Mouse (Mus musculus) ES-E14 (cell line): ENCODE measurements around the gene Ubtd2. TPM values are rescaled to one million over a fixed set of nuclear protein-coding genes. Genes with fewer than 3 reads are reported as not detected.

Experiments
- DNase-seq: peaks from one replicate; pipeline ENCODE4 v3.0.0-alpha.2; 2013; ENCODE audit warnings: low read depth, low spot score
- H3K27ac ChIP-seq: 2 replicates; pipeline ENCODE4 v1.5.1; 2012; ENCODE audit warnings: low read depth, mild to moderate bottlenecking, low read length, moderate library complexity, mixed read lengths; ENCODE audit not compliant: poor library complexity, insufficient read depth, severe bottlenecking
- H3K36me3 ChIP-seq: 2 replicates; pipeline ENCODE4 v1.6.1; 2012; ENCODE audit warnings: mild to moderate bottlenecking, low read length, moderate library complexity, mixed read lengths; ENCODE audit not compliant: control insufficient read depth, poor library complexity, insufficient read depth, severe bottlenecking
- H3K4me1 ChIP-seq, 2 experiments: fragments of 150-350 bp in 1 of 2; sonication (generic) in 1 of 2; 2 replicates each; pipeline ENCODE4 v1.6.1; 2012; ENCODE audit warnings: low read length in 2 of 2, mild to moderate bottlenecking in 1 of 2, mixed read lengths in 1 of 2; ENCODE audit not compliant: control insufficient read depth in 2 of 2, insufficient read depth in 2 of 2, poor library complexity in 1 of 2
- H3K4me3 ChIP-seq, 2 experiments: fragments of 150-350 bp in 1 of 2; sonication (generic) in 1 of 2; 2 replicates each; pipeline ENCODE4 v1.5.1; 2012; ENCODE audit warnings: low read length in 2 of 2, low read depth in 1 of 2, mild to moderate bottlenecking in 1 of 2, mixed read lengths in 1 of 2; ENCODE audit not compliant: insufficient read depth in 1 of 2, poor library complexity in 1 of 2, severe bottlenecking in 1 of 2
- H3K9ac ChIP-seq: 2 replicates; pipeline ENCODE4 v1.6.1; 2012; ENCODE audit warnings: low read depth, mild to moderate bottlenecking, low read length, mixed read lengths; ENCODE audit not compliant: poor library complexity, insufficient read depth, severe bottlenecking
- H3K9me3 ChIP-seq: fragments of 150-350 bp; sonication (generic); 2 replicates; pipeline ENCODE4 v1.6.1; 2012; ENCODE audit warnings: low read depth, mild to moderate bottlenecking, low read length; ENCODE audit not compliant: control insufficient read depth, insufficient read depth
- CHD2 ChIP-seq: IDR thresholded peaks from 2 replicates; pipeline ENCODE4 v1.6.1; 2014; ENCODE audit warnings: mild to moderate bottlenecking, low read depth, low read length, inconsistent platforms
- HCFC1 ChIP-seq: IDR thresholded peaks from 2 replicates; pipeline ENCODE4 v1.6.1; 2012; ENCODE audit warnings: low read length, inconsistent platforms, borderline replicate concordance; ENCODE audit not compliant: insufficient read depth
- MAFK ChIP-seq: IDR thresholded peaks from 2 replicates; pipeline ENCODE4 v1.6.1; 2014; ENCODE audit warnings: mild to moderate bottlenecking, low read depth, low read length, inconsistent platforms; ENCODE audit not compliant: insufficient read depth
- ZC3H11A ChIP-seq: IDR thresholded peaks from 2 replicates; pipeline ENCODE4 v1.6.1; 2012; ENCODE audit warnings: low read depth, mild to moderate bottlenecking, inconsistent platforms, low read length, borderline replicate concordance
- ZNF384 ChIP-seq: IDR thresholded peaks from 2 replicates; pipeline ENCODE4 v1.6.1; 2012; ENCODE audit warnings: low read depth, low read length, inconsistent platforms
- in situ Hi-C, 2 experiments: fragments of 600-800 bp; cut with MboI; formaldehyde crosslinking; loops; one replicate each; pipeline ENCODE4 v1.15.1; 2025; ENCODE audit warnings: low sequenced_read_pairs in 2 of 2, inconsistent platforms in 1 of 2; ENCODE audit not compliant: unreplicated experiment in 2 of 2
- total RNA-seq: library from RNA; depleted of rRNA; stranded (reverse); fragments of 300-350 nt; gene quantifications from 2 replicates; pipeline ENCODE4 v1.2.3, GENCODE M21; 2012

Ubtd2 gene
- total RNA-seq, 1 experiment = 18.3 TPM

DNA sequence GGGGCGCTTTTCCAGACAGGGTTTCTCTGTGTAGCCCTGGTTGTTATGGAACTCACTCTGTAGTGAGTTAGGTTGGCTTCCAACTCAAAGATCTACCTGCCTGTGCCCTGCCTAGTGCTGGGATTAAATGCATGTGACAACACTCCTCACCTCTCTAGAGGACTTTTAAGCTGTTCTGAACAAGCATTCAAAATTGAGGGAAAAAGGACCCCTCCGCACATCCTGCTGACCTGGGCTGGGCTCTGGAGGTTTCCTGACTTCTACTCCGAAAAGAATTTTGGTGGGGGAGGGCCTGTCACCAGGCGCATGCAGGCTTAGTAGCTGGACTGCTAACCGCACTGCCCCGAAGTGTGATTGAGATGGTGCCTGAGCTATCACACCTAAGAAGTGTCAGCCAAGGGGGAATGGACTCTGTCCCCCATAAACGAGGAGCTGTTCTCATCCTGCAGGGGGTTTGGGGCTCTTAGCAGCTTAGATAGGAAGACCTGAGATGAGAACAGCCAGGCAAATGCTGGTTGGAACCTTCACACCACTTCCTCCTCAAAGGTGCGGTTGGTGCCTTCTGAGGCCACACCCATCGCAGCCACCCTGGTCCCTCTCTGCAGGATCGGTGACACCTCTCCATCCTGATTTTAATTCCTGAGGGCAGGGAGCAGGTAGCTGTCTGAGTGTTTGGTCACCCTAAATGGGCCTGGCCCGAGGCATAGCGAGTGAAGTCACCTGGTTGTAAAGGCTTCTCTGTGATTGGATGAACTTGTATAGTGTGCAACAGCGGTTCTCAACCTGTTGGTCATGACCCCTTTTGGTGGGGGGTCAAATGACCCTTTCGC is 98.4 kb downstream of the Ubtd2 start:
- Histone ChIP-seq H3K36me3 (no peaks in the 10 kb centered on the region), H3K9me3 (no peaks in the 10 kb centered on the region), H3K4me3 (no peak overlapping the region), H3K27ac (no peak overlapping the region), H3K4me1 (peaks cover 0 to 3% of the 10 kb centered on the region in 2 experiments; a peak in 1 of 4 replicates), H3K9ac (0 out of 2 replicates have a peak overlapping the region, but pooled peaks have one; percentile 11)
- TF ChIP-seq HCFC1 (no peak), ZNF384 (no peak), ZC3H11A (no peak), CHD2 (no peak), MAFK (no peak)
- in situ Hi-C loops = no loop called here
- DNase-seq = no peak

DNA sequence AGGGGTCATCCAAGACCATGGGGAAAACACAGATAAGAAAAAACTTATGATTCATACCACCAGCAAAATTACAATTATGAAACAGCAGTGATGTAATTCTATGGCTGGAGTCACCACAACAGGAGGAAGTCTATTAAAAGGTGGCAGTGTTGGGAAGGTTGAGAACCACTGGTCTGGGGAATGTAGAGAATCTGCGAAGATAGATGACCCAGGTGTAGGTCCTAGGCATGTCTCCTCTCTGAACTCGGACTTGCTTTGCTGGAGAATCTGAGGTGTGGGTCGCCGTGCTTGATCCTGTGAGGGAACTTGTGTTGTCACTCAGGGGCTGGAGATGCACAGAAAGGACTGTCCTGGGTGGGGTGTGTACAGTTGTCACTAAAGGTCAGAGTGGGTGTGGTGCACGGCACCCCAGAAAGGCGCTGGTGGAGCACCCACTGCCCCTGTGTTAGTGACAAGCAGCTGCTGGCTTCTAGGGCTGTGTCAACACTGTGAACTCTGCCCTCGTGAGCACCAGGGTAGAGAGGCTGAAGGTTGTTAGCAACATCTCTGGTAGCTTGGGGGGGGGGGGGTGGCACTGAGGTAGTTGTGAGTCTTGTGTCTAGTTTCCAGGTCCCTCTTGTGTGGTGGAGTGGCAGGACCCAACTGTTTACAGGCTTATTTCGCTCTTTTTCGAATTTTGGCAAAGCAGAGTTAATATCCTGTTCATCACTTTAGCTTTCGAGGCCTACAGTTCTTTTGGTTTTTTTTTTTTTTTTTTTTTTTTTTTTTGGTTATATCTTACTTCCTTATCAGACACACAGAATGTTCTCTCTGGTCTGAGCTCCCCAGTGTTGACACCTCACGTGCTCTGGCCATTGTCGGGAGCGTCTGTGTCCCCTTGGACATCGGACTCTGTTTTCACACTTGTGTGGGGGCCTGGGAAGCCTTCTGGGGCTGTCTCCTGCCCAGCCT is 99.2 kb downstream of the Ubtd2 start:
- H3K36me3 ChIP-seq = no peaks in the 10 kb centered on the region
- no peak for DNase-seq
- H3K9ac ChIP-seq = no peak overlapping the region
- H3K4me1 ChIP-seq = peaks cover 0 to 3% of the 10 kb centered on the region in 2 experiments; a peak in 1 of 4 replicates
- no peak overlapping the region for H3K4me3 ChIP-seq
- H3K27ac ChIP-seq = no peak overlapping the region
- TF ChIP-seq CHD2 (no peak), ZC3H11A (no peak), MAFK (no peak), ZNF384 (no peak), HCFC1 (no peak)
- in situ Hi-C loops = no loop called here
- H3K9me3 ChIP-seq = no peaks in the 10 kb centered on the region

DNA sequence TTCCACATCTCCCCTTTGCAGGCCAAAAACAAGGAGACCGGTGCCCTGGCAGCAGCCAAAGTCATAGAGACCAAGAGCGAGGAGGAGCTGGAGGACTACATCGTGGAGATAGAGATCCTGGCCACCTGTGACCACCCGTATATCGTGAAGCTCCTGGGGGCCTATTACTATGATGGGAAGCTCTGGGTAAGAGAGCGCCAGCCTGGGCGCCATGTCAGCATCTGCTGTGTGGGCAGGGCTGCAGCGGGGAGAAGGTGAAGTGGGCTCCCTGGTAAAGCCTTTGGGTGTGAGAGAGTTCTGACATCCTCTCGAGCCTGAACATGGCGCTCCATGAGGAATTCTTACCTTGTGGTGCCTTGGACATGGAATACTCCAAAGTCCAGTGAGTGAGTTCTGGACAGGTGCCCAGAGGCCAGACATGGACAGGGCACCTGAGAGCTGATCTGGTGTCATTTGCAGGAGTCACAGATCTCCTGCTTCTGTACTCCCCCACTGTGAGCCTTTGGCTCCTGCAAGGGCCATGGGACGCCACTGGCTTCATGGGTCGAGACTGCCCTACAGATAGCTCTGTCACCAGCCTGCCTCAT is 100.0 kb downstream of the Ubtd2 start:
- H3K27ac ChIP-seq = no peak overlapping the region
- in situ Hi-C loops = no loop called here

GRCm38 (mm10) chr11:32556333-32556990 is 101.3 kb downstream of the Ubtd2 start:
- DNase-seq = no peak
- H3K9ac ChIP-seq = no peak overlapping the region
- H3K36me3 ChIP-seq = no peaks in the 10 kb centered on the region
- TF ChIP-seq MAFK (no peak), ZNF384 (no peak), CHD2 (no peak), HCFC1 (no peak), ZC3H11A (no peak)
- in situ Hi-C loops = no loop called here
- peaks cover 0 to 3% of the 10 kb centered on the region in 2 experiments; a peak in 1 of 4 replicates for H3K4me1 ChIP-seq
- H3K27ac ChIP-seq = no peak overlapping the region
- H3K4me3 ChIP-seq = no peak overlapping the region
- no peaks in the 10 kb centered on the region for H3K9me3 ChIP-seq

More for the DNA sequence above, 100.0 kb downstream of the Ubtd2 start:
- no peaks in the 10 kb centered on the region for H3K9me3 ChIP-seq
- no peak overlapping the region for H3K9ac ChIP-seq
- no peaks in the 10 kb centered on the region for H3K36me3 ChIP-seq
- TF ChIP-seq HCFC1 (no peak), ZC3H11A (no peak)
- DNase-seq = no peak
- H3K4me1 ChIP-seq = peaks cover 0 to 3% of the 10 kb centered on the region in 2 experiments; a peak in 1 of 4 replicates
- no peak overlapping the region for H3K4me3 ChIP-seq
